Mouse (Mus musculus) embryo, embryonic 11.5 days (tissue): Measurements from ENCODE around the gene Pnpt1.

Experiments
- DNase-seq: peaks from one replicate; pipeline ENCODE4 v3.0.0-alpha.2; 2012; ENCODE audit warnings: low read depth, low spot score

The Pnpt1 gene

GRCm38 (mm10) chr11:29130385-29131355 is at the start of gene Pnpt1:
TSS of gene Pnpt1 (plus strand) at chr11:29130744.
- DNase-seq, result peak; percentile 86

- DNase-seq, result no peak
Observed at GRCm38 (mm10) chr11:29092403-29092802, 38.1 kb upstream of the Pnpt1 start.

GRCm38 (mm10) chr11:29098926-29099325 is 31.6 kb upstream of the Pnpt1 start:
- no peak for DNase-seq

- DNase-seq, result no peak
Observed at GRCm38 (mm10) chr11:29129862-29130384, 621 bp upstream of the Pnpt1 start.

- DNase-seq, result no peak
Observed at GRCm38 (mm10) chr11:29140671-29141070, 10.1 kb downstream of the Pnpt1 start.

- DNase-seq, result no peak
Observed at GRCm38 (mm10) chr11:29148901-29149300, 18.4 kb downstream of the Pnpt1 start.

- DNase-seq, result no peak
Observed at GRCm38 (mm10) chr11:29163569-29163968, 33.0 kb downstream of the Pnpt1 start.

- DNase-seq, result peak; percentile 13
Observed at GRCm38 (mm10) chr11:29171959-29172391, 41.4 kb downstream of the Pnpt1 start.

- peak; percentile 98 for DNase-seq
Observed at GRCm38 (mm10) chr11:29172563-29173124, 42.1 kb downstream of the Pnpt1 start, which contains the start of gene Ppp4r3b. TSS of gene Ppp4r3b (plus strand) at chr11:29172890.

- DNase-seq, result peak; percentile 42
Observed at GRCm38 (mm10) chr11:29173125-29173631, 42.6 kb downstream of the Pnpt1 start.

GRCm38 (mm10) chr11:29173706-29174436 is 43.3 kb downstream of the Pnpt1 start:
- DNase-seq, result no peak

GRCm38 (mm10) chr11:29179319-29179718 is 48.8 kb downstream of the Pnpt1 start:
- no peak for DNase-seq

GRCm38 (mm10) chr11:29180657-29181056 is 50.1 kb downstream of the Pnpt1 start:
- DNase-seq, result no peak

- DNase-seq, result no peak
Observed at GRCm38 (mm10) chr11:29181751-29182150, 51.2 kb downstream of the Pnpt1 start.

- DNase-seq, result no peak
Observed at GRCm38 (mm10) chr11:29188981-29189380, 58.4 kb downstream of the Pnpt1 start.

- no peak for DNase-seq
Observed at GRCm38 (mm10) chr11:29203653-29204052, 73.1 kb downstream of the Pnpt1 start.

- DNase-seq, result no peak
Observed at GRCm38 (mm10) chr11:29209774-29210173, 79.2 kb downstream of the Pnpt1 start.
